Mouse (Mus musculus) embryo, embryonic 9.5 days (tissue): ENCODE results near the gene Csad.
A peak's percentile ranks its signal among the peaks of the same experiment; 100 is the strongest.
"Not testable (repeated sequence)": the region's sequence is repeated elsewhere in the genome, so short reads cannot be mapped to it uniquely, and the experiment has no call there.

Source experiments
- DNase-seq: peaks from one replicate; pipeline ENCODE4 v3.0.0-alpha.2; 2017; ENCODE audit errors: extremely low spot score

Csad gene

DNA sequence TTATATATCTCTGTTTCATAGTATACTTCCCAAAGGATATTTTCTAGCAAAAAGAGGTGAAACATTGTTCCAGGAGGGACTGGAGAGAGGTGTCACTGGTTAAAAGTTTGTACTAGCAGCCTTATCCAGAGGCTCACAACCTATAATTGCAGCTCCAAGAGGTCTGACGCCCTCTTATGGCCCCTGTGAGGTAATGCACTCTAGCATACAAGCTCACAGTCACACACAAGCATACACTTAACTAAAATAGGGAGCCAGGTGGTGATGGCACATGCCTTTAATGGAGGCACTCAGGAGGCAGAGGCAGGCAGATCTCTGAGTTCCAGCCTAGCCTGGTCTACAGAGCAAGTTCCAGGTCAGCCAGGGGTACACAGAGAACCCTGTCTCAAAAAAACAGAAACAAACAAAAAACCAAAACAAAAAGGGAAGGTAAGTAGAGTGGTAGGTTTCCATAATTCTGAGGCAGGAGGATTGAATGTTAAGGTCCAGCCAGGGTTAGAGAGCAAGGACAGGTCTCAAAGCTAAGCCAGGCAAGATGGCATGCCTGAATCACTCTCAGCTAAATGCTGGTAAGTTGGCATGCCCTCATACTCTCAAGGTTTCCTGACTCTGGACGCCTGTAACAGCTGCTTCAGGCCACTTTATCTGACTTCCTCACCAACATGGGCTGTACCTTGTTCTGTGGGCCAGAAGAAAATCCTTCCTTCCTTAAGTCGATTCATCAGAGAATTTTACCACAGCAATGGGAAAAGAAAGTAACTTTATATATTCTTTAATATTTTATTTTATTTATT, 40.4 kb downstream of the Csad start:
- no peak for DNase-seq

DNA sequence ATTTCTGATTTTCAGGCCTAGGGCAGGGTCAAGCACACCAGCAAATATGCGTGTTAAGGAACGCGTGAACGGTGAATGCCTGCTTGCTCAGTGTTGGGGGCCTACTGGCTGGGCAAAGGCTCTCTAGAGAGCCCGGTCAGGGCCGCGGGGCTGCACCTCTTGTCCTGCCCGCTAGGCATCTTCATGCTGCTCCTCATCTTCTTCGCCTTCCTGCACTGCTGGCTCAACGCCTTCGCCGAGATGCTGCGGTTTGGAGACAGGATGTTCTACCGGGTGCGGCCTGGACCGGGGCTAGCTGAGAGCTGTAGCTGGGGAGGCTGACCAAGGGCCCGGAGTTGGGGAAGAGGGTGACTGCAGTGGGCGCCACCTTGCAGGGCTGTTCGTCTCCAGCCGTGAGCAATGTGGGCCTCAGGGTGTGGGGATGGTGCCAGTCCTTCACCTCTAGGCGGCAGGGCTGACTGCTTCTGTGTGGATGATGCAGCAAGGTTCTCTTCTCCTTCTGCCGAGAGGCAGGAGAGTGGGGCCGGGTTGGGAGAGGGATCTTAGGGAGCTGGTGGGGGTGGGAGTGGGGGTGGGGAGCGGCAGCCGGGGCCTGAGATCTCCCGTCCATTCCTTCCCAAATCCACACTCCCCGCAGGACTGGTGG, 44.0 kb downstream of the Csad start:
- no peak for DNase-seq

DNA sequence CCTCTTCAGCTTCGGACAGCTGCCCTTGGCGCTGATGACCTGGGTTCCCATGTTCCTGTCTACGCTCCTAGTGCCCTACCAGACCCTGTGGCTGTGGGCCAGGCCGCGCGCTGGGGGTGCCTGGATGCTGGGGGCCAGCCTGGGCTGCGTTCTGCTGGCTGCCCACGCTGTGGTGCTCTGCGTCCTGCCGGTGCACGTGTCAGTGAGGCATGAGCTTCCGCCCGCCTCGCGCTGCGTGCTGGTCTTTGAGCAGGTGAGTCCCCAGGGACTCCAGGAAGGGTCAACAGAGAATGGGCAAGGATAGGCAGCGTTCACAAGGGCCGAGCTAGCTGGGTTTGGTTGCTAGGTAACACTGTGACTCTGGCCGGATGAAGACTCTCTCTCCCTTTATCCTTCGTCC, 47.7 kb downstream of the Csad start:
- no peak for DNase-seq

DNA sequence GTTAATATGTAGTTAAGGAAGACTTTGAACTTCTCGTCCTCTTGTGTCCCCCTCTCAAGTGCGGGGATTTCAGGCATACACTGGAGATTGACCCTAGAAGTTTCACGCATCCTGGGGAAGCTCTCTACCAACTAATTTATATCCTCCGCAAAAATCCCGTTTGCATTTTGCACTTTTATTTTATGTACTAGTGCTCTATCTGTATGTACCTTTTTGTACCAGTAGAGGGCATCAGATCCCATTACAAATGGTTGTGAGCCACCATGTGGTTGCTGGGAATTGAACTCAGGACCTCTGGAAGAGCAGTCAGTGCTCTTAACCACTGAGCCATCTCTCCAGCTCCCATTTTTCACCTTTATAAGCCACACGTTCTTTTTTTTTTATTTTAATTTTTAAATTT, 49.5 kb downstream of the Csad start:
- not testable (repeated sequence) for DNase-seq

DNA sequence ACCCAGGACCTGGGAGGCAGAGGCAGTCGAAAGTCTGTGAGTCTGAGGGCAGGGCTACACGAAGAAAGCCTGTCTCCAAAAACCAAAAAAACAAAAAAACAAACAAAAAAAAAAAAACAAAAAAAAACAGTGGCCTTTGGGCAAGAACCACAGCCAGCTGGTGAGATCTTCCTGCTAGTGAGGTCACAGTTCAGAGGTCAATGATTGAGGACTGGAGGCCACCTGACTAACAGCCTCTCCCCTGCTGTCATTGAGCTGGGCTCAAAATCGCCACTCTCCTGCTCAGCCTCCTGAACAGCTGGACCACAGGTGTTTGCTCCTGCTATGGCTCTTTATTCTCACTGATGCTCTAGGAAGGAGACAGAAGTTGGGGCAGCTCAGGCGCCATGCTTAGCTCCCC, 51.9 kb downstream of the Csad start:
- DNase-seq, result peak; percentile 56

DNA sequence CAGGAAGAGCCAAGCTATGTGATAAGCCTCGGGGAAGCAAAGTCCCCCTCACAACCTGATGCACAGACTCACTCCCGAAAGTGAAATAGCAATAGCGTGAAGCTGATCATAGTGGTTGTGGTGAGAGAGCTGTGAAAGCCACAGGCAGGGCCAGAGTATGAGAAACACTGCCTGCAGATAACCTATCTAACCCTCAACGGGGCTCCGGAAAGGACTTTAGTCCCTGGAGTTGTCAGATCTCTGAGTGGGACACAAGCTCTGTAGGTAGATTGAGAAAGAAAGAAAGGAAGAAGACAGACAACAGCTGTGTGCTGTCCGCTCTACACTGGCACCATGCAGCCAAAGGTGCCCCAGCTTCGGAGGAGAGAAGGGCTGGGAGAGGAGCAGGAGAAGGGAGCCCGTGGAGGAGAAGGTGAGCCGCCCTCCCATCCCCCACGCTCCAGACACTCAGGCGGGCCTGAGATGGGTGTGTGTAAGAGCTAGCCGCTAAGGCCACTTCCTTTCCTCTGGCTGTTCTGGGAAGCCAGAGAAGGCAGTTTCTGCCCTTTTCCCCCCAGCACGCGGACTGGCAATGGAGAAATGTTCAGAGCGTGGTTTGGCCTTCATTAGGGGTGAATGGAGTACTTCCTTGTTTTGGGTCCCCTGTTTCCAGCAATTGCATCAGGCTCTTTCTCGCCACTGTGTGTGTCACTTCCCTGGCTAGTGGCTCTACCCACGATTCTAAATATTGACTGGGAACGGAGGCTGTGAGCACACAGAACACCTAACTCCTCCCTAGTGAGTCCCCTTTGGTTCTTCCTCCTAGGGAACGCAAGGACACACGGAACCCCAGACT, 54.0 kb downstream of the Csad start, which contains the start of gene Soat2:
Soat2 (plus strand) TSS at position 226 of the 835 bp plus-strand sequence.
- DNase-seq, result no peak

DNA sequence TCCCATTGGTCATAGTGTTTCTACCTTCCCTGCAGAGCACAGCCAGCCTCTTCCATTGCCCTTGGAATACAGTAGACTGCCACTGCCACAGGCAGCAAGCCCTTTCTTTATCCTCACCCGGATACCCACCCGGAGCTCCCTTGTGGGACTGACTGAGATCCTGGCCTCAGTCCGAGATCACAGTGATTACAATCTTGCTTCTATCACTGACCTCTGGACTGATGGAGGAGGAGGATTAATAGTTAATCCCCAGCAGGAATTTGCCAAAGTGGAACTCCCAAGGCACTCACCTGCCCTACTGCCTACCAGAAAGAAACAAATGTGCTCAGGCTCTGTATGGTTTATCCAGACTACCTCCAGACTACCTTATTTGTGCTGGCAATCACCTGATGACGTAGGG, 55.0 kb downstream of the Csad start:
- DNase-seq, result no peak

DNA sequence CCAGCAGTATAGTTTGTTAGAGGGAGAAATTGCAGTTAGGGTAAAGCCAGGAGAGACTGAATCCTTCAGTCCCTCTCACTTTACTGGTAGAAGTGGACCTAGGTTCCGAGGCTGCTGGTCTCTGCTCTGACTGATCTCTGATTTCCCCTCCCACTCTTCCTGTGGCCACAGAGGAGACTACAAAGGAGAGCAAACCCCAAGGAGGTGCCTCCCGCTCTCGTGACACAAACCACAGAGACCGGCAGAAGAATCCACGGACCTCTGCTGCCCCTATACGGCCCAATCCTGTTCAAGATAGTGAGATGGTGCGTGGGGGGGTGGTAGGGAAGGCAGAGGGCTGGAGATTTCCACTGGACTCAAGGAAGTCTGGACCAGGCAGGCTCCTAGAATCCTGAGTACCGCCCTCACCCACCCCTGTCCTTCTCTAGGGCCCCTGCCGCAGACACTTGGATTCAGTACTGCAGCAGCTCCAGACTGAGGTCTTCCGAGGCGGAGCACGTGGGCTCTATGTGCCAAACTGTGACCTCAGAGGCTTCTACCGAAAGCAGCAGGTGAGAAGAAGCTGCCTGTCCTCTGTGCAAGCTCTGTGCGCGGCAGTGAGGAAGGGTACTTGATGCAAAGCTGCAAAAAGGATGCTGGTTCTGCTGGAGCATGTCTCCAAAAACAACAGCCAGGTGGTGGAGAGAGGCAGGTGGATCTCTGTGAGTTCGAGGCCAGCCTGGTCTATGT, 56.7 kb downstream of the Csad start:
- no peak for DNase-seq

DNA sequence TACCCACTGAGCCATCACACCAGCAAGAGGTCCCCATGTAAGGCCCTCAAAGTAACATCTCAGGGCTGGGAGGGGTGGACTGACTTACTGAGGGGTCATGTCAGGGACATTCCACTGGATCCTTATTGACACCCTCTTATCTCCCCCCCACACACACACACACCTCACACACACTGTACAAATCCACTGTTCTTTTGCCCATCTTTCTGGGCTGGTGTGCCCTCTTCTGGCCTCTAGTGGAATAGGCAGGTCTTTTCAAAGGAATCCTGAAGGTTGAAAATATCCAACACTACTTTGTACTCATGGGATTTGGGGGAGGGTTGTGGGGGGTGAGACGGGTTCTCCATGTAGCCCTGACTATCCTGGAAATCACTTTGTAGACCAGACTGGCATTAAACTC, 57.6 kb downstream of the Csad start:
- no peak for DNase-seq

DNA sequence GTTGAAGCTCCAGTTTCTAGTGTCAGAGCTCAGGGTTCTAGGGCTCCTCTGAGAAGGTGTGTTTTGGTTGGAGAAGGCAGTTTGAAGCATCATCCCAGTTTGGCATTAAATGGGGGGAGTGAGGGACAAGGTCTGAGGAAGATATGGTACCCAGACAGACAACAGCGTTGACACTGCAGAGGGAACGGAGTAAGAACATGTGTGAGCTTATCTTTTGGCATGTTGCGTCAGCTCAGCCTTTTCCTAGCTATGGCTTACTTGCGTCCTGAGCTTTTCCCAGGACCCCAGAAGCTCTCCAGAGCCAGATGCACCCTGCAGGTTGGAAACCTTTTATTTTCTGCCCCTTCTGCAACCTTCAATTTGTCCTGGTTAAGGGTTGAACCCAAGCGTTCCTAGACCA, 58.4 kb downstream of the Csad start:
- no peak for DNase-seq

DNA sequence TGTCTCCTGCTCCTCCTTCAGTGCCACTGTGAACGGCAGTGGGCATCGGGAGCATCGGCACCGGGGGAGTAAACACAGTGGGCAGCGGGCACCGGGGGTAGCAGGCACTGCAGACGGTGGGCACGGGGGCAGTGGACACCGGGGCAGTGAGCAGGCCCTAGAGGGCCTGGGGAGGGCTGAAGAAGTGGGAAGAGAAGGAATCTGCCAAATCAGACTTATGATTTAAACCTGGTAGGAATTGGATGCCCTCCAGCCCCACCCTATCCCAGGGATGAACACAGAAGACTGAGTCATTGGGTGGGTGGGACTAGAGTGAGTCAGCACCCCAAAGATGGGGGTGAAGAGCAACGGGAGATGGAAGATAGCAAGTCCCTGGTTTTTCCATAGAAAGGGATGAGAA, 59.2 kb downstream of the Csad start:
- no peak for DNase-seq

DNA sequence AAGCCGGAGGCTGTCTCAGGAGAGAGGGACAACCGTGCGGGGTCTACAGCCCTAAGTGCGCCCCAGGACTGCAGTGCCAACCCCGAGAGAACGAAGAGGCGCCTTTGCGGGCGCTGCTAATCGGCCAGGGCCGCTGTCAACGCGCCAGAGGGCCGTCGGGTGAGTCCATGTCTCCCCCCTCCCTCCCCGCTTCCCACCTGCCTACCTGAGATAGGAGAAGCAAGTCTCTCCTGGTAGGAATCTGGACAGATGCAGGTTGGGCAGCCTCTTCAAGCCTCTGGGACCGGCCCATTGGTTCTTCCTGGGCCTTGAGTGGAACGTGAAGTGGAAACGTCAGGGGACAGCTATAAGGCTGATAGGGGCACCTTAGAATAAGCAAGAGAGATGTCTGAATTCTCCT, 59.8 kb downstream of the Csad start:
- no peak for DNase-seq

DNA sequence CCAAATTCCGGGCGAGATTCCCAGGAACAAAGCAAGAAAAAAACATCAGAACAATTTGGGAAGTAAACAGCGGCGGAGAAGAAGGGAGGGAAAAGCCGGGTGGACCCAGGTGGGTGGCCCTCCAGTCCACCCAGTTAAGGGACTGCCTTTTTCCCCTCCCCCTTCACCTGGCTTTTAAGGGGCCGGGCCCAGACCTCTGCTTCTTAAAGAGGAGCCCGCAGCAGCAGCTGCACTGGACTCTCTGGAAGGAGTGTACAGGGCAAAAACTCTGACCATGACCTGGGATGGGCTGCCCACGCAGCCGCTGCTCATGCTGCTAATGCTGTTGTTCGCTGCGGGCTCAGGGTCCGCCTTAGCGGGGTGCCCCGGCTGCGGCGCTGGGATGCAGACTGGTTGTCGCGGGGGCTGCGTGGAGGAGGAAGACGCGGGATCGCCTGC, 60.2 kb downstream of the Csad start, which contains the start of gene Igfbp6:
Igfbp6 (plus strand) TSS at position 89 of the 438 bp plus-strand sequence.
- DNase-seq, result no peak

DNA sequence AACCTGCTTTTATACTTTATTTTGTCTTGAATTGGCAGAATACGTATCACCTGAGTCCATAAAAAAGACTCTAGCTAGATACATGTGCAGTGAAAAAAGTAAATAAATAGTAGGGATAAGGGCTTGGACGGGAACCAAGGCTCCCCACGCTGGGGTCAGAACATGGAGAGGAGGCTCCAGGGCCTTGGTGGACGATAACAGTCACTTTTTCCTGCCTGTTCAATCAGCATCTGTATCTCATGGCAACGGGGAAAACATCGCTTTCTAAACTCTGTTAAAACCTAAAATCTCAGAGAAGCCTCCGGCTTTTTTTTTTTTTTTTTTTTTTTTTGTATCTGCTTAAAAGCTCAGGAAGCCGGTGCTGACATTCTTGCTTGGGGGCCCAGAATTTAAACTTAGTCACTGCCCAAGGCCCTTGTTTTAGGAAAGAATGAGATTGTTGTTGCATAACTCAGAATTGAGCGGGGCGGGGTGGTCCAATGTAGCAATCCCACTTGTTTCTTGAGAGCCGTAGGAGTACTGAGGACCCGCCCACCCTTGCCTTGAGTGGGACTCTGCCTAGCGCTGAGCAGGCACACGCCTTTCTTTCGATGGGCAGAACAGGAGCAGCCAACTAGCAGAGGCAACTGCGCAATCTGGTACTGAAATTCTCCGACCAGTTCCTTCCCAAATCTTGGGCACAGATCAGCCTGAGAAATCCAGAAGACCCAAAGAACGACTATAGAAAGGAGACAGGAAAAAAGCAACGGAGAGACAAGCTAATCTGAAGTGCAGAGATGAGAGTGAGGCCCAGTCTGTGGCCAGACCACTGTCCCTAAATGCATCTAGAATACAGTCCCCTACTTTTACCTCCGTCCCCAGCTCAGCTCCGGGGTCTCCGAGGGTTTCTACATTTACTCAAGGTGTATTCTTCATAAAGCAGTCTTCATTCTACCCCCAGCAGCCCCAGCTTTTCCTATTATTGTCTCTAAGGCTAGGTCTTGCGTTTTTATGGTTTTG, 61.3 kb downstream of the Csad start:
- DNase-seq, result no peak

DNA sequence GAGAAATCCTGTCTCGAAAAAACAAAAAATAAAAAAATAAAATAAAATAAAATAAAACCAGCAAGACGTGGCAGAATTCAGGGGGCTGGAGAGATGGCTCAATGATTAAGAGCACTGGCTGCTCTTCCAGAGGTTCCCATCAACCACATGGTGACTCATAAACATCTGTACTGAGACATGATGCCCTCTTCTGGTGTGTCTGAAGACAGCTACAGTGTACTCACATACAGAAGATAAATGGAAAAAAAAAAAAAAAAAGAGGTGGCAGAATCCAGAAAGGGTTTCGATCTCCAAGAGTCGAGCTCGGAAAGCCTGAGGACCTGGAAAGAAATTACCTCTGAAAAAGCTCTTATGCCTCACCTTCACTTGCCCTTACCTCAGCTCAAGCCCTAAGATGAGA, 63.4 kb downstream of the Csad start:
- DNase-seq, result no peak

DNA sequence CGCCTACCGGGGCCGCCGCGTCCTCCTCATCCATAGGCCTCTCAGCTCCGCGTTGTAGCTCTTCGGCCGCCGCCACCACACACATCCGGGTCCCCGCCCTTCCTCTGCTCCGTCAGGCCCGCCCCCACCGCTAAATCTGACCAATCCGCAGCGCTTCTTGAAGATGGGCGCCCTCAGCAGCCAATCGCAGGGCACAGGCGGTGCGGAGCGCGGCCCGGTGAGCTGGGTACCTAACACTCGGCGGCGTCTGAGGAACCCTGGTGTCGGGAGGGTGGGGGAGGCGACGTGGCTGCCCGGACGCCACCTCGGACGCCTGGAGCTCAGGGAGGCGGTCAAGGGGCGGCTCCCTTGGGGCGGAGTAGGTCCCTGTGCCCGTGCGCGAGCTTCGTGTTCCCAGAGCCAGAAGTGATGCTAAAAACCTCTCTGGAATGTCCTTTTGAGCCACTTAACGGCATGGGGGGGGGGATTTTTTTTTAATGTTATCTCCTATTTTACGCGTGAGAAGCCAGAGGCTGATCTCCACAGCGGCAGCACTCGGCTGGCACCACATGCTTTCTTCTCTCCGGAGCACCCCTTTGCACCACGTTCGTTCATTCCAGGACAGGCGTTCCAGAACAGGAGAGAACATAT, 68.3 kb downstream of the Csad start, which contains the start of gene Spryd3:
Spryd3 (minus strand) TSS at position 106 of the 630 bp plus-strand sequence.
- peak; percentile 99 for DNase-seq

DNA sequence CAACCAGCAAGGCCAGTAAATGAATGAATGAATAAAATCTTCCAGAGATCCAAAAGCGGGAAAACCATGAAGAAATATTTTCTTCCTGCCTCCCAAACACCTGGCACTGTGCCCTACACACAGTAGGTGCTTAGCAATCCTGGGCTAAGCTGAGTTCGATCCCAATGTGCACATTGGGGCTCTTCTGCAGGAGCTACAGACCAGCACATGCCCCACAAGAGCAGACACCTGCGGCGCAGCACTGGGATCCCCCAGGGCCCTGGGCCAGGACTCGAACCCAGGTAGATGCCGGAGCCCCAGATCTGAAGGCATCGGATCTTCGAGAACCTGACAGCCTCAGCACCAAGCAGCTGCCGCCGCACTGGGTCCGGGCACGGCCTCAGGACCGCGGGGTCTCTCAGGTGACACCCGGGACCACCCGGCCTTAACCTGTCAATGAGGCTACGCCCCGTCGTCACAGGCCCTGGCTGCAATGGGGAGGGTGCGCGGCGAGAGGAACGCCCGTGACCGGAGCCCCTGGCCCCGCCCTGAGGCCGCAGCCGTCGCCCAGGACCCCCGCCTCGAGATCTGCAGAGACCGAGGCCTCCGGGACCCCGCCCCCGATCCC, 68.9 kb downstream of the Csad start:
- no peak for DNase-seq

DNA sequence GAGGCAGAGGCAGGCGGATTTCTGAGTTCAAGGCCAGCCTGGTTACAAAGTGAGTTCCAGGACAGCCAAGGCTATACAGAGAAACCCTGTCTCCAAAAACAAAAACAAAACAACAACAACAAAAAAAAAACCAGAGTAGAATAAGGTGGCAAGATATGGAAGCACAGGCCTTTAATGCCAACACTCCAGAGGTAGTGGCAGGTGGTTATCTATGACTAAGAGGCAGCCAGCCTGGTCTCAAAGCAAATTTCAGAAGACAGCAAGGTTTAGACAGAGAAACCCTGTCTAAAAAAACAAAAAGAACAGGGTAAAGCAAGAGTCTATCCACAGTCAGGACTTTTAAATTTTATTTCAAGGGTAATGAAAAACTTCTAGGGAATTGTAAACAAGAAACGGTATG, 69.8 kb downstream of the Csad start:
- no peak for DNase-seq

DNA sequence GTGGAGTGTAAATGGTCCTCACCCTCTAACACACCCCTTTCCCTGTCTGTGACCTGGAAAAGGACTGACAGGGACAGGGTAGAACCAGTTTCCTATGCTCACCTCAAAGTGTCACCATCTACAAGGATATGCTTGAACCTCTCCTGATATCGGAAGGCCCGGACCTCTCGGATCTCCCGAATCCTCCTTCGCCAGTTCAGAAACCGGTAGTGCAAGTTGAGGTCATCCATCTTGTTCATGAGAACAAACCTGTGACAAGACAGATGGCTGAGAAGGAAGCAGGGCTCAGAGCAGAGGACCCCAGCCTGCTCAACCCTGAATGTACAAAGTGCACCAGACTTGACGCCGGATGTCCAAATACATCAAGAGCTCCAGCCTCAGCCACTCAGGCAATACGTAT, 71.2 kb downstream of the Csad start:
- DNase-seq, result no peak
